Mouse (Mus musculus) kidney, adult 2 months (tissue): ENCODE data around the gene Katnb1. TPM values are rescaled to one million over a fixed set of nuclear protein-coding genes. Genes with fewer than 3 reads are reported as not detected.

Experiments
- DNase-seq: peaks from one replicate; pipeline ENCODE4 v3.0.0; 2021
- H3K27ac ChIP-seq: fragments of 200-500 bp; 2 replicates; pipeline ENCODE4 v1.5.1; 2012; ENCODE audit warnings: low read depth, low read length, control low read depth, inconsistent platforms; ENCODE audit not compliant: insufficient read depth
- H3K27me3 ChIP-seq: fragments of 200-500 bp; replicated peaks from 2 replicates; pipeline ENCODE4 v1.6.1; 2012; ENCODE audit warnings: mild to moderate bottlenecking, moderate library complexity, low read length, inconsistent platforms; ENCODE audit not compliant: control insufficient read depth, insufficient read depth
- H3K36me3 ChIP-seq: fragments of 200-500 bp; 2 replicates; pipeline ENCODE4 v1.6.1; 2012; ENCODE audit warnings: mild to moderate bottlenecking, moderate library complexity, low read length, inconsistent platforms; ENCODE audit not compliant: control insufficient read depth, insufficient read depth
- H3K4me1 ChIP-seq: fragments of 200-500 bp; 2 replicates; pipeline ENCODE4 v1.6.1; 2011; ENCODE audit warnings: low read length; ENCODE audit not compliant: control insufficient read depth, insufficient read depth
- H3K4me3 ChIP-seq: fragments of 200-500 bp; 2 replicates; pipeline ENCODE4 v1.5.1; 2011; ENCODE audit warnings: mild to moderate bottlenecking, low read depth, low read length, control low read depth; ENCODE audit not compliant: insufficient read depth
- CTCF ChIP-seq: fragments of 200-500 bp; conservative IDR thresholded peaks from 2 replicates; pipeline ENCODE4 v1.5.1; 2011; ENCODE audit warnings: low read depth, mild to moderate bottlenecking, control low read depth, low read length, moderate library complexity, mixed read lengths; ENCODE audit not compliant: insufficient read depth, insufficient read length
- POLR2A ChIP-seq: fragments of 200-500 bp; IDR thresholded peaks from one replicate; pipeline ENCODE4 v1.6.1; 2011; ENCODE audit warnings: low read depth, low read length, control low read depth
- WGBS: fragments of 180-500 bp; shearing (Covaris S2); methylation state at CpG from one replicate; pipeline ENCODE4 v1.1.7; 2018; 5-methylcytosine and 5-hydroxymethylcytosine counted together
- polyA plus RNA-seq: library from polyadenylated mRNA; depleted of rRNA; stranded (reverse); fragments of >200 nt; gene quantifications from 2 replicates; pipeline ENCODE4 v1.2.3, GENCODE M21; 2012

Gene Katnb1
- polyA plus RNA-seq, 1 experiment = 22.2 TPM

DNA sequence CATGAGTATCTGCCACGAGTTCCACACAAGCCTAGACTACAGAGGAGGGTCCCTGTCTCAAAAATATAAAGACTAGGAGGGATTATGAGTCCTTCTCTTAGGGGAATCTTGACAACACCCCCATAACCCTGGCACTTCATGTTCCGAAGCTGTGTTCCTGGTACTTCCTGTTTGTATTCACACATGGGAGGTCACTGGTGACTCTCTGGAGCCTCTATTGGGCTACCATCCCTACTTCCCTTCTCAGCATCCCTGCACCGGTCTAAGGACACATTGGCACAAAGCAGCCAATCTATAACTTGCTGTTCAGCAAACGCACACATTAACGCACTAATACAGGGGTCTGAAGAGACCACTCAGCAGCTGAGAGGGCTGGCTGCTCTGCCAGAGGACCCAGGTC lies 51.0 kb downstream of the Katnb1 start:
- H3K27ac ChIP-seq = peak overlapping the region; percentile 53

DNA sequence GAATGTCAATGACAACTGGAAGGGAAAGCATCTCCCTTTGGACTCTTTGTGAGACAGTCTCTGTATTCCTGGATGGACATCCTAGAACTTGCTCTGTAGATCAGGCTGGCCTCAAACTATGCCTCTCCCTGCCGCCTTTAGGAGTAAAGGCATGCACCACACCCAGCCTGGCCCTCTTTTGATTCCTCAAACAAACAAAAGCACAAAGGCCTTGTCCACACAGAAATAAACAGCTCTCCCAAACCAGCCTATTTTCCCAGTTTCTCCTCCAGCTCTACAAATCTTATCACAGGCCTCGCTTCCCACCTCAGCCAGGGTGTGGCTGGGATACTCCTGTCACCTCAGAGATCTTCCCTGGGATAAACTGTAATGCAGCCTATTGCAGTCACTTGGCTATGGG lies 53.2 kb downstream of the Katnb1 start:
- no peak for TF ChIP-seq POLR2A
- TF ChIP-seq CTCF = no peak
- Histone ChIP-seq H3K4me1 (peaks cover 40% of the 10 kb centered on the region), H3K36me3 (peaks cover 2% of the 10 kb centered on the region; the same call in 1 of the 2 replicates), H3K4me3 (no peak overlapping the region), H3K27ac (no peak overlapping the region), H3K27me3 (no peaks in the 10 kb centered on the region)
- no peak for DNase-seq
- WGBS = 89% methylated on average over 2 of the region's 2 CpGs

More for the DNA sequence above, 51.0 kb downstream of the Katnb1 start:
- Histone ChIP-seq H3K4me3 (no peak overlapping the region), H3K27me3 (no peaks in the 10 kb centered on the region), H3K4me1 (peaks cover 33% of the 10 kb centered on the region), H3K36me3 (no peaks in the 10 kb centered on the region)
- WGBS = 67% methylated on average over 5 of the region's 5 CpGs
- TF ChIP-seq CTCF = no peak
- TF ChIP-seq POLR2A = no peak
- no peak for DNase-seq

DNA sequence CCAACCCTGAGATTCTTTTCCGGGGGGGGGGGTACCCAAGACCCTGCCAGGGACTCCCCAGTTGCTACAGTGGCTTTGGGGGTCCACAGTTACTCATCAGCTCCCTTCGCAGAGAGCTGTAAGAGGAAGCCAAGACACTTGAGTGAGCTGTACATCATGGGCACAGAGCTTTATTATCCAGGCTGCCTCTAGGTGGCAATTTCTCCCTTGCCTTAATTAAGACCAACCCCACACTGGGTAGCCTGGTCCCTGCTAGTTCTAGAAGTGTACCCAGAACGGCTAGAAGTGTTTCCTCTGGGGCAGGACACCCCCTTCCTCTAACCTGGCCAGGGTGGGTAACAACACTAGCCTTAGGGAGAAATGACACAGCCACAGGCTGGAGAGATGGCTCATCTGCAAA lies 54.3 kb downstream of the Katnb1 start:
- TF ChIP-seq CTCF (peak; percentile 26; the same call in 1 of the 2 replicates), POLR2A (no peak)
- Histone ChIP-seq H3K27ac (no peak overlapping the region), H3K4me1 (peaks cover 40% of the 10 kb centered on the region), H3K27me3 (no peaks in the 10 kb centered on the region), H3K4me3 (no peak overlapping the region), H3K36me3 (peaks cover 2% of the 10 kb centered on the region; the same call in 1 of the 2 replicates)
- DNase-seq = no peak
- 59% methylated on average over 3 of the region's 3 CpGs for WGBS

DNA sequence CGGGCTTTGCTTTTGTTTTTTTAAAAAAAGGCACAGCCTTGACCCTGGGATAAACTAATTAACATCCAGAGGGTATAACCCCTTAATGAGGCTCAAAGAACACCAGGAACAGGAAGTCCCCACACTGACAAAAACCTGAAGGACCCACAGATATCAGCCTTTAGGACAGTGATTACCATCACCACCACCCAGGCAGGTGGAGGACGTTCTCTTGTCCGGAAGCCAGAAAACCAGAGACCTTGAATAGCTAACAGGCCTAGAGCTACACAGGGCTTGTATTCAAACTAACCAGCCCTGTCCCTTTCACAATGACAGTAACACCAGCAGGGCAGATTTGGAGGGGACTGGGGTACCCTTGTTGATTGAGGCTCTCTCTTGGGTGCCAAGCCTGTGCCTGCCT lies 55.2 kb downstream of the Katnb1 start:
- Histone ChIP-seq H3K4me3 (no peak overlapping the region), H3K36me3 (peaks cover 2% of the 10 kb centered on the region; the same call in 1 of the 2 replicates), H3K27ac (peak overlapping the region; percentile 2; the same call in 1 of the 2 replicates), H3K4me1 (peaks cover 39% of the 10 kb centered on the region), H3K27me3 (no peaks in the 10 kb centered on the region)
- 49% methylated on average over 3 of the region's 3 CpGs for WGBS
- TF ChIP-seq POLR2A = no peak
- no peak for TF ChIP-seq CTCF
- no peak for DNase-seq

DNA sequence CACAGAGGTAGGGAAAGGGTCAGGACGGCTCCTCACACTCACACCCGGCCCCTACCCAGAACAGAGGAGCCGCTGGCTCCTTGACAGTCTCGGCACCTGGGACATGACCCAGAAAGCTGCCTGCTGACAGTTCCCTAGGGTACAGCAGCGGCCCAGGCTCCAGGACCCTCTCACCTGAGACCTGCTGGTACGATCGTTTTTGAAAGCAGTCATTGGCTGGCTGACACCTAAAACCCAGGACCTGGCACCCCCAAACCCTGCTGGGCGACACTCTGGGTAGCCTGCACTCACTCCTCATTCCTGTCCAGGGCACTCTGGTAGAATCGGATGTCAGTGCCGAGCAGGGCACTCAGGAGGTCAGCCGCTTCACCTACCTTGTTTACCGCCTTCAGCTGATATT lies 56.2 kb downstream of the Katnb1 start:
- TF ChIP-seq CTCF = no peak
- no peak for TF ChIP-seq POLR2A
- Histone ChIP-seq H3K4me3 (peak overlapping the region; percentile 21), H3K27me3 (no peaks in the 10 kb centered on the region), H3K4me1 (peaks cover 31% of the 10 kb centered on the region), H3K36me3 (peaks cover 2% of the 10 kb centered on the region; the same call in 1 of the 2 replicates), H3K27ac (peak overlapping the region; percentile 70)
- no peak for DNase-seq
- WGBS = 28% methylated on average over 12 of the region's 12 CpGs

DNA sequence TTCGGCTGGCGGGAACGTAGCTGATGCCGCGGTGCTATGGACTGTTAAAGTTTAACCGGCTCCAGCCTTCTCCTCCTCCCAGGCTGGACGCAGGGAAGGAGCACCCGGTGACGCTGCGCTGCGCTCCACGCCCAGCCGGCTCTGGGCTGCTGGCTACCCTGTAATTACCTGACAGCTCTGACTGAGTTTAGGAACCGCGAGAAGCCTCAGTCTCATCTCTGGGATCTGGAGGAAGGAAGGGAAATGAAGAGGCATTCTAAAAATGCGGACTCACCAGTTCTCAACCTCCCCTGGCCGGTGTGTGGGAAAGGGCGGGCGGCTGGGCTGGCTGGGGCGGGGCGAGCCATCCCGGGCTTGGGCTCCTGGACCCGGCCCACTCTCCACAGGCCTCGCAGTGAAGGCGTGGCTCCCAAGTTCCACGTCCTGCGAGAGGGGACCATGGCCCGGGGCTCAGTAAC lies 56.7 kb downstream of the Katnb1 start:
- DNase-seq = peak; percentile 89

DNA sequence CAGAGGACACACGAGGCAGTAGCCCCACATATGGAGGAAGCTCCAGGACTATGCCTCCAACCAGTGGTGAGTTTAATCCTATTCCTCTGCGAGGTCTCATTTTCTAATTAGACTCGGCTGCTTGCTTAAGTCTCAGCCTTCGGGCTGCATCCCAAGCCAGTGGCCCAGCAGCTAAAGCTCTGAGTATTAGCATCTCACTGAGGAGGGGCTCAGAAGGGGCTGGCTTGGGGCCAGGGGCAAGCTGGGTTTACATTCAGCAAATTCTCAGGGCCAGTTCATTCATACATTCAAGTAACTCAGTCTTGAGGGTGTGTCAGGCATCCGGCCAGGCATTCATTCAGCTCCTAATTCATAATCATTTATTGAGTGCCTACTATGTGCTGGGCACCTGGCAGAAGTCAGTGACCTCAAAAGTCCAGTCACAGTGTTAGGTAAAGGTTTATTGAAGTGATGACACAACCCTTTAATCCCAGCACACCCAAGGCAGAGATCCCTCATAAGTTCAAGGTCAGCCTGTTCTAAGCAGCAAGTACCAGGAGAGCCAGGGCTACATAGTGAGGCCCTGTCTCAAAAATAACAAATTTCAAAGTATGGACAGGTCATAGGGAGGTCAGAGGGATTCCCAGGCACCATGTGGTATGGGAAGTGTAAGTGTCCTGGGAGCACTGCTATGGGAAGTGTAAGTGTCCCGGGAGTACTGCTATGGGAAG lies 57.5 kb downstream of the Katnb1 start:
- WGBS = 30% methylated on average over 6 of the region's 6 CpGs
- no peak for TF ChIP-seq POLR2A
- no peak for TF ChIP-seq CTCF
- Histone ChIP-seq H3K4me3 (peak overlapping the region; percentile 21), H3K4me1 (peaks cover 34% of the 10 kb centered on the region), H3K27me3 (no peaks in the 10 kb centered on the region), H3K27ac (peak overlapping the region; percentile 49), H3K36me3 (peaks cover 2% of the 10 kb centered on the region; the same call in 1 of the 2 replicates)
- DNase-seq = no peak

More for the DNA sequence above, 56.7 kb downstream of the Katnb1 start:
- Histone ChIP-seq H3K4me3 (peak overlapping the region; percentile 21), H3K27ac (peak overlapping the region; percentile 70), H3K4me1 (peaks cover 29% of the 10 kb centered on the region), H3K36me3 (peaks cover 2% of the 10 kb centered on the region; the same call in 1 of the 2 replicates), H3K27me3 (no peaks in the 10 kb centered on the region)
- no peak for TF ChIP-seq CTCF
- TF ChIP-seq POLR2A = no peak
- WGBS = 11% methylated on average over 28 of the region's 28 CpGs
